Mouse (Mus musculus): ENCODE data around the gene Wiz. TPM values are rescaled to one million over a fixed set of nuclear protein-coding genes. Genes with fewer than 3 reads are reported as not detected.

The Wiz gene
- polyA plus RNA-seq, 1 experiment from 2014 or later = 45.9 TPM

- Histone ChIP-seq H3K4me2 (replicated peaks) (no peak overlapping the region), H3K9me3 (ENCODE audit: control insufficient read depth, low read length) (no peaks in the 10 kb centered on the region), H3K9ac (no peak overlapping the region), H3K27ac (no peak overlapping the region), H3K4me3 (replicated peaks; ENCODE audit: low read length) (no peak overlapping the region), H3K4me1 (replicated peaks; ENCODE audit: control insufficient read depth, insufficient read depth, low read length) (no peaks in the 10 kb centered on the region), H3K27me3 (ENCODE audit: control insufficient read depth, insufficient read depth, low read length) (no peaks in the 10 kb centered on the region), H3K36me3 (replicated peaks; ENCODE audit: control insufficient read depth, insufficient read depth) (peaks cover 56% of the 10 kb centered on the region)
- DNase-seq (ENCODE audit: low spot score) = no peak
- 96% methylated on average over 1 of the region's 1 CpGs for WGBS
- ATAC-seq (ENCODE audit: low FRiP score) = no peak
Observed at GRCm38 (mm10) chr17:32341102-32341501, 48.1 kb downstream of the Wiz start.

DNA sequence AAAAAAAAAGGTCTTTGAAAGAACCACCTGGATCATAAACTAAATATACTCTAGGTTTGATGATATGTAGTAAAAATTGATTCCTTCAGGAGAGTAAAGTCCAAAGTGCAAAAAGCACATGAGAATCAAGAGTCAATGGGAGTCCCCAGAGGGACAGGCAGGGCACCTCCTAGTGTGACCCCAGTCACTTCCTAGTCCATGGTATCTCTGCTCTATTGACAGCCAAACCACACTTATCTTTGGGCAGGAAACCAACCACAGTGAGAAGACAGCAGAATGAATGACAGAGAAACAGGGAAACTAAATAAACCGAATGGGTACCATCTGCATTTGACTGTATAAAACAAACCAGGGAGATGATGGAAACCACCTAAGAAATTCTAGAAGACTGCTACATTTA is 49.1 kb downstream of the Wiz start:
- no peaks in the 10 kb centered on the region for H3K27me3 ChIP-seq (ENCODE audit: control insufficient read depth, insufficient read depth, low read length)
- H3K4me2 ChIP-seq (replicated peaks) = no peak overlapping the region
- H3K4me1 ChIP-seq (replicated peaks; ENCODE audit: control insufficient read depth, insufficient read depth, low read length) = no peaks in the 10 kb centered on the region
- no peak overlapping the region for H3K4me3 ChIP-seq (replicated peaks; ENCODE audit: low read length)
- no peak for DNase-seq (ENCODE audit: low spot score)
- ATAC-seq (ENCODE audit: low FRiP score) = no peak
- no peaks in the 10 kb centered on the region for H3K9me3 ChIP-seq (ENCODE audit: control insufficient read depth, low read length)
- peaks cover 66% of the 10 kb centered on the region for H3K36me3 ChIP-seq (replicated peaks; ENCODE audit: control insufficient read depth, insufficient read depth)
- H3K27ac ChIP-seq = no peak overlapping the region
- 89% methylated on average over 1 of the region's 1 CpGs for WGBS
- no peak overlapping the region for H3K9ac ChIP-seq

DNA sequence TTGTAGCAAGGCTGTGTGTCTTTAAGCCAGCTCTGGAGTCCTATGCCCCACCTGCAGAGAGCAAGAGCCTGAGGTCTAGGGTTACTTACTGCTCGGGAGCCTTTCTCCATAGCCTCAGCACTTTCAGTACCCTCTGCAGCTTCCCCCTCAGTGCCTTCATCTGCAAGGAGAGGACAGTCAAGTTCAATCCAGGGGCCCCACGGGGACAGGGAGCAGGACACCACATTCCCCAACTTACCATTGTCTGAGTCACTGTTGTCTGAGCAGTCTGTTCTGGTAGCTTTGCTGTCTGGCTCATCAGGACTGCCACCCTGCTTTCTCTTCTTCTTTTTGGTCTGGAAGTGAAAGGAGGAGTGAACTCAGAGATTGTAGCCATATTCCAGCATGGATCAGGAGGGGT is 53.4 kb downstream of the Wiz start:
- no peak for ATAC-seq (ENCODE audit: low FRiP score)
- Histone ChIP-seq H3K4me1 (replicated peaks; ENCODE audit: control insufficient read depth, insufficient read depth, low read length) (no peaks in the 10 kb centered on the region), H3K9ac (no peak overlapping the region), H3K9me3 (ENCODE audit: control insufficient read depth, low read length) (no peaks in the 10 kb centered on the region), H3K27ac (no peak overlapping the region), H3K4me2 (replicated peaks) (no peak overlapping the region), H3K36me3 (replicated peaks; ENCODE audit: control insufficient read depth, insufficient read depth) (peaks cover 86% of the 10 kb centered on the region), H3K27me3 (ENCODE audit: control insufficient read depth, insufficient read depth, low read length) (no peaks in the 10 kb centered on the region), H3K4me3 (replicated peaks; ENCODE audit: low read length) (no peak overlapping the region)
- DNase-seq (ENCODE audit: low spot score) = no peak
- 91% methylated on average over 2 of the region's 2 CpGs for WGBS

GRCm38 (mm10) chr17:32334921-32335320 is 54.3 kb downstream of the Wiz start:
- Histone ChIP-seq H3K4me2 (replicated peaks) (no peak overlapping the region), H3K9me3 (ENCODE audit: control insufficient read depth, low read length) (no peaks in the 10 kb centered on the region), H3K4me1 (replicated peaks; ENCODE audit: control insufficient read depth, insufficient read depth, low read length) (no peaks in the 10 kb centered on the region), H3K27ac (no peak overlapping the region), H3K9ac (no peak overlapping the region), H3K4me3 (replicated peaks; ENCODE audit: low read length) (no peak overlapping the region), H3K27me3 (ENCODE audit: control insufficient read depth, insufficient read depth, low read length) (no peaks in the 10 kb centered on the region), H3K36me3 (replicated peaks; ENCODE audit: control insufficient read depth, insufficient read depth) (peaks cover 95% of the 10 kb centered on the region)
- DNase-seq (ENCODE audit: low spot score) = no peak
- ATAC-seq (ENCODE audit: low FRiP score) = no peak
- 93% methylated on average over 12 of the region's 12 CpGs for WGBS

DNA sequence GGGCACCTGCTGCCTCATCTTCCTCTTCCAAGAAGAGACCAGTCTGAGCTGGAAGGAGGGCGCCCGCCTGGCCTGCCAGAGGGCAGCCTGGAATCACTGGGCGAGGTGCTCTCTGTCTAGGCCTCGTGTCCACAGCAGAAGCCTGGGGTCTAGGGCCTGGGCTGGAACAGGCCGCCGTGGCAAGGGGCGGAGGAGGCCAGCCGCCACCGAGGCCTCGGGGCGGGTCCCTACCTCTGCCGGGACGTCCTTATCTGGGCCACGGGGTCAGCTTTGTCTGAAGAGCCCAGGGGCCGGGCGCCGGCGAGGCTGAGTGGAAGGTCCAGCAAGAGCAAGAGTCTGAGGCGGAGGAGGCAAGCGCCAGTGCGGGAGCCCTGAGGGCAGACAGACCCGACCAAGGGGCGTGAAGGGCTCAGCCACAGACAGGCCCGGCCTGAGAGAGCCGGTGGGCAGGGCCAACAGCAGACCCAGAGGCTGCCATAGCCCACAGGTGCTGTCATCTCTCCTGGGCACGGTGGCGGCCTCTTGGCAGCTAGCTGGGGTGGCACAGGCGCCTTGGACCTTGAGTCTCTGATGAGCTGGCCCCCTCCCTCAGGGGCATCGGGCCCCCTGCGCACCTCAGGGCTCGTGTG is 55.5 kb downstream of the Wiz start:
- 91% methylated on average over 31 of the region's 31 CpGs for WGBS
- Histone ChIP-seq H3K4me2 (replicated peaks) (no peak overlapping the region), H3K27ac (no peak overlapping the region), H3K4me3 (replicated peaks; ENCODE audit: low read length) (no peak overlapping the region), H3K36me3 (replicated peaks; ENCODE audit: control insufficient read depth, insufficient read depth) (peaks cover 93% of the 10 kb centered on the region), H3K9ac (no peak overlapping the region), H3K9me3 (ENCODE audit: control insufficient read depth, low read length) (no peaks in the 10 kb centered on the region), H3K4me1 (replicated peaks; ENCODE audit: control insufficient read depth, insufficient read depth, low read length) (no peaks in the 10 kb centered on the region), H3K27me3 (ENCODE audit: control insufficient read depth, insufficient read depth, low read length) (no peaks in the 10 kb centered on the region)
- DNase-seq (ENCODE audit: low spot score) = no peak
- no peak for ATAC-seq (ENCODE audit: low FRiP score)

DNA sequence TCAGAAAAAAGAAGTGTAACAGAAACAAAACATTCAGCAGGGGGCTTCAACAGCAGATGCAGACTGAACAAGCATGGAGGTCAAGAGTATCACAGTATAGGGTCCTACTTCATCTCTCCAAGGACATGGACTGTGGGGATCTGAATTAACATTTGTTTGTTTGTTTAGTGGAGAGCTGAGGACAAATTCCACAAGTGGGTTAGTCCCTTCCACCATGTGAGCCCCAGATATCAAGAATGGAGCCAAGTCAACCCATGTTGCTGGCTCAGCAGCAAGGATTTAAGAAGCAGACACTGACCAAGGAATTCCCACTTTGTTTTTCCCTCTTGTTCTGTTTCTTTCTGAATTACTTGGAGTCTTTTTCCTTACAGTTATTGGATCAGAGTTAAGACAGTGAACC is 61.7 kb downstream of the Wiz start:
- ATAC-seq (ENCODE audit: low FRiP score) (no peak), DNase-seq (ENCODE audit: low spot score) (no peak)
- Histone ChIP-seq H3K27me3 (ENCODE audit: control insufficient read depth, insufficient read depth, low read length) (no peaks in the 10 kb centered on the region), H3K27ac (no peak overlapping the region), H3K36me3 (replicated peaks; ENCODE audit: control insufficient read depth, insufficient read depth) (peaks cover 72% of the 10 kb centered on the region), H3K4me1 (replicated peaks; ENCODE audit: control insufficient read depth, insufficient read depth, low read length) (0 out of 2 replicates have a peak, but pooled peaks cover under 1% of the 10 kb centered on the region), H3K4me3 (replicated peaks; ENCODE audit: low read length) (no peak overlapping the region), H3K4me2 (replicated peaks) (no peak overlapping the region), H3K9ac (no peak overlapping the region), H3K9me3 (ENCODE audit: control insufficient read depth, low read length) (no peaks in the 10 kb centered on the region)

- no peak overlapping the region for H3K27ac ChIP-seq
- peaks cover 20% of the 10 kb centered on the region for H3K4me1 ChIP-seq (replicated peaks; ENCODE audit: control insufficient read depth, insufficient read depth, low read length)
- DNase-seq (ENCODE audit: low spot score) (no peak), ATAC-seq (ENCODE audit: low FRiP score) (no peak)
- peaks cover 31% of the 10 kb centered on the region for H3K36me3 ChIP-seq (replicated peaks; ENCODE audit: control insufficient read depth, insufficient read depth)
- no peak overlapping the region for H3K4me3 ChIP-seq (replicated peaks; ENCODE audit: low read length)
- H3K27me3 ChIP-seq (ENCODE audit: control insufficient read depth, insufficient read depth, low read length) = no peaks in the 10 kb centered on the region
- 0 out of 2 replicates have a peak overlapping the region, but pooled peaks have one; percentile 81 for H3K9ac ChIP-seq
- no peak overlapping the region for H3K4me2 ChIP-seq (replicated peaks)
- 94% methylated on average over 1 of the region's 1 CpGs for WGBS
- H3K9me3 ChIP-seq (ENCODE audit: control insufficient read depth, low read length) = no peaks in the 10 kb centered on the region
Observed at GRCm38 (mm10) chr17:32322809-32323208, 66.4 kb downstream of the Wiz start.

DNA sequence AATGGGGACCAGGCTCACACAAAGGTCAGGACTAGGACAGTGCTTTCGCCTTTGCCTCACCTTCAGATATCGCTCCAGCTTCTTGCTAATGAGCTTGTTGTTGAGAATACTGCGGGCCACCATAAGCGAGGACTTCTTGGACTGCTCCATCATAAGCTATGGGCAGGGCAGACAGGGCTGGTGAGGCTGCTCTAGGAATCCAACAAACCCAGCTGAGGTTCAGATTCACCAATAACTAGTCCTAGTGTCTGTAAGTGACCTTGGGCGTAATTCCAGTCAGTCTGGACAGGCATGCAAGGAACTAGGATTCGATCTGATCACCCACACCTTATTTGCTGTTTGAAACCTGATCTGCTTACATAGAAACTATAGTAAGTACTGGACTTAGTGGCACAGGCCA is 67.4 kb downstream of the Wiz start:
- Histone ChIP-seq H3K4me2 (replicated peaks) (peak overlapping the region; percentile 83), H3K9ac (peak overlapping the region; percentile 81), H3K27ac (peak overlapping the region; percentile 83), H3K36me3 (replicated peaks; ENCODE audit: control insufficient read depth, insufficient read depth) (peaks cover 35% of the 10 kb centered on the region), H3K4me3 (replicated peaks; ENCODE audit: low read length) (peak overlapping the region; percentile 70), H3K9me3 (ENCODE audit: control insufficient read depth, low read length) (no peaks in the 10 kb centered on the region), H3K4me1 (replicated peaks; ENCODE audit: control insufficient read depth, insufficient read depth, low read length) (peaks cover 20% of the 10 kb centered on the region), H3K27me3 (ENCODE audit: control insufficient read depth, insufficient read depth, low read length) (no peaks in the 10 kb centered on the region)
- ATAC-seq (ENCODE audit: low FRiP score) (no peak), DNase-seq (ENCODE audit: low spot score) (no peak)
- 28% methylated on average over 6 of the region's 6 CpGs for WGBS

- DNase-seq (ENCODE audit: low spot score) (no peak), ATAC-seq (ENCODE audit: low FRiP score) (peak; percentile 65)
- peak overlapping the region; percentile 83 for H3K27ac ChIP-seq
- peak overlapping the region; percentile 70 for H3K4me3 ChIP-seq (replicated peaks; ENCODE audit: low read length)
- no peaks in the 10 kb centered on the region for H3K27me3 ChIP-seq (ENCODE audit: control insufficient read depth, insufficient read depth, low read length)
- H3K4me1 ChIP-seq (replicated peaks; ENCODE audit: control insufficient read depth, insufficient read depth, low read length) = peaks cover 20% of the 10 kb centered on the region
- no peaks in the 10 kb centered on the region for H3K9me3 ChIP-seq (ENCODE audit: control insufficient read depth, low read length)
- H3K4me2 ChIP-seq (replicated peaks) = peak overlapping the region; percentile 83
- H3K9ac ChIP-seq = peak overlapping the region; percentile 81
- under 1% methylated on average over 23 of the region's 23 CpGs for WGBS
- H3K36me3 ChIP-seq (replicated peaks; ENCODE audit: control insufficient read depth, insufficient read depth) = peaks cover 40% of the 10 kb centered on the region
Observed at GRCm38 (mm10) chr17:32321390-32321734, 67.9 kb downstream of the Wiz start.

All from hindbrain, embryonic 14.5 days (tissue).